Mouse (Mus musculus) testis, adult 2 months (tissue): ENCODE data around the gene Kcne4. TPM values are rescaled to one million over a fixed set of nuclear protein-coding genes. Genes with fewer than 3 reads are reported as not detected.

Experiments
- H3K27ac ChIP-seq: fragments of 200-500 bp; 2 replicates; pipeline ENCODE4 v1.5.1; 2012; ENCODE audit warnings: low read depth, low read length; ENCODE audit not compliant: control insufficient read depth, insufficient read depth
- H3K27me3 ChIP-seq: fragments of 200-500 bp; 2 replicates; pipeline ENCODE4 v1.6.1; 2012; ENCODE audit warnings: mild to moderate bottlenecking, low read length, moderate library complexity; ENCODE audit not compliant: control insufficient read depth, insufficient read depth
- H3K36me3 ChIP-seq: fragments of 200-500 bp; 2 replicates; pipeline ENCODE4 v1.6.1; 2012; ENCODE audit warnings: mild to moderate bottlenecking, low read length; ENCODE audit not compliant: control insufficient read depth, insufficient read depth
- H3K4me1 ChIP-seq: fragments of 200-500 bp; 2 replicates; pipeline ENCODE4 v1.6.1; 2012; ENCODE audit warnings: low read length; ENCODE audit not compliant: control insufficient read depth, insufficient read depth
- H3K4me3 ChIP-seq: fragments of 200-500 bp; 2 replicates; pipeline ENCODE4 v1.5.1; 2012; ENCODE audit warnings: low read depth, mild to moderate bottlenecking, low read length, moderate library complexity, mixed read lengths; ENCODE audit not compliant: control insufficient read depth
- CTCF ChIP-seq: fragments of 200-500 bp; IDR thresholded peaks from 2 replicates; pipeline ENCODE4 v1.5.1; 2012; ENCODE audit warnings: low read depth, mild to moderate bottlenecking, inconsistent platforms, low read length, moderate library complexity; ENCODE audit not compliant: control insufficient read depth, insufficient read depth, insufficient replicate concordance
- POLR2A ChIP-seq: fragments of 200-500 bp; IDR thresholded peaks from 2 replicates; pipeline ENCODE4 v1.6.1; 2012; ENCODE audit warnings: low read depth, mild to moderate bottlenecking, inconsistent platforms, low read length, moderate library complexity; ENCODE audit not compliant: control insufficient read depth
- polyA plus RNA-seq: library from polyadenylated mRNA; depleted of rRNA; stranded (reverse); fragments of >200 nt; gene quantifications from 2 replicates; pipeline ENCODE4 v1.2.3, GENCODE M21; 2012

Kcne4 gene
- polyA plus RNA-seq, 1 experiment: 0.96 TPM

GRCm38 (mm10) chr1:78838468-78838867 is 21.9 kb downstream of the Kcne4 start:
- no peaks in the 10 kb centered on the region for H3K36me3 ChIP-seq
- no peaks in the 10 kb centered on the region for H3K27me3 ChIP-seq
- no peak overlapping the region for H3K27ac ChIP-seq
- TF ChIP-seq CTCF (no peak), POLR2A (no peak)
- no peak overlapping the region for H3K4me3 ChIP-seq
- no peaks in the 10 kb centered on the region for H3K4me1 ChIP-seq

- Histone ChIP-seq H3K4me3 (no peak overlapping the region), H3K36me3 (no peaks in the 10 kb centered on the region), H3K27ac (no peak overlapping the region), H3K27me3 (no peaks in the 10 kb centered on the region), H3K4me1 (no peaks in the 10 kb centered on the region)
- TF ChIP-seq POLR2A (no peak), CTCF (no peak)
Measured at GRCm38 (mm10) chr1:78840769-78841168, 24.2 kb downstream of the Kcne4 start.

- Histone ChIP-seq H3K4me1 (no peaks in the 10 kb centered on the region), H3K27ac (no peak overlapping the region), H3K4me3 (no peak overlapping the region), H3K27me3 (no peaks in the 10 kb centered on the region), H3K36me3 (no peaks in the 10 kb centered on the region)
- TF ChIP-seq POLR2A (no peak), CTCF (no peak)
Measured at GRCm38 (mm10) chr1:78845661-78846060, 29.1 kb downstream of the Kcne4 start.

GRCm38 (mm10) chr1:78846471-78846870 is 29.9 kb downstream of the Kcne4 start:
- Histone ChIP-seq H3K4me3 (no peak overlapping the region), H3K36me3 (no peaks in the 10 kb centered on the region), H3K27me3 (no peaks in the 10 kb centered on the region), H3K27ac (no peak overlapping the region), H3K4me1 (no peaks in the 10 kb centered on the region)
- no peak for TF ChIP-seq CTCF
- no peak for TF ChIP-seq POLR2A

- H3K4me3 ChIP-seq: no peak overlapping the region
- no peaks in the 10 kb centered on the region for H3K36me3 ChIP-seq
- H3K4me1 ChIP-seq: no peaks in the 10 kb centered on the region; the same call in 1 of the 2 replicates
- H3K27me3 ChIP-seq: no peaks in the 10 kb centered on the region
- H3K27ac ChIP-seq: no peak overlapping the region
- TF ChIP-seq POLR2A: no peak
- TF ChIP-seq CTCF: no peak
Measured at GRCm38 (mm10) chr1:78852408-78853093, 36.0 kb downstream of the Kcne4 start.

GRCm38 (mm10) chr1:78853094-78853445 is 36.5 kb downstream of the Kcne4 start:
- TF ChIP-seq POLR2A (no peak), CTCF (no peak)
- H3K27me3 ChIP-seq: no peaks in the 10 kb centered on the region
- no peaks in the 10 kb centered on the region; the same call in 1 of the 2 replicates for H3K4me1 ChIP-seq
- H3K36me3 ChIP-seq: no peaks in the 10 kb centered on the region
- H3K27ac ChIP-seq: no peak overlapping the region
- no peak overlapping the region for H3K4me3 ChIP-seq

- H3K27ac ChIP-seq: no peak overlapping the region
- H3K27me3 ChIP-seq: no peaks in the 10 kb centered on the region
- H3K4me1 ChIP-seq: no peaks in the 10 kb centered on the region; the same call in 1 of the 2 replicates
- no peaks in the 10 kb centered on the region for H3K36me3 ChIP-seq
- H3K4me3 ChIP-seq: no peak overlapping the region
- TF ChIP-seq CTCF (no peak), POLR2A (no peak)
Measured at GRCm38 (mm10) chr1:78854306-78854705, 37.7 kb downstream of the Kcne4 start.

DNA sequence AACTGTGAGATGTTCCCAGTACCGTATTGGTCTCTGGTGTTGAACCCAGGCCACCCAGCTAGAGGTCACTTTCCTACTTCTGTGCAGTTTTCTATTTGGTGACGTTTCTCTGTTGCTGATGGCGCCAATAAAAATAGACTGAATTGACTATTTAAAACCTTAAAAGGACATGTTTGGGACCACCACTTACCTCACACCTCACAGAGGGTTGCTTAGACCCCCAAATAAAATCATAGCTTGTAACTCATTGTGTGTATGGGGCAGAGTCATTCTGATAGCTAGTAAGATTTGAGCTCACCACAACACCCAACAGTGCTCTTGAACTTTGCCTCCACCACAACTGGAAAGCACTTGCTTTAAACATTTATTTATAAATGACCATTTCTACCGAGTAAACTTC is 43.0 kb downstream of the Kcne4 start:
- H3K36me3 ChIP-seq: no peaks in the 10 kb centered on the region
- no peaks in the 10 kb centered on the region for H3K27me3 ChIP-seq
- H3K27ac ChIP-seq: no peak overlapping the region
- no peak overlapping the region for H3K4me3 ChIP-seq
- H3K4me1 ChIP-seq: no peaks in the 10 kb centered on the region
- no peak for TF ChIP-seq POLR2A
